Mouse (Mus musculus) small intestine, adult 2 months (tissue): ENCODE results near the gene Serpinf2.

Experiments used
- CTCF ChIP-seq: fragments of 200-500 bp; IDR thresholded peaks from 2 replicates; pipeline ENCODE4 v1.5.1; 2012; ENCODE audit warnings: low read depth, mild to moderate bottlenecking, control low read depth, inconsistent platforms, low read length, moderate library complexity, mixed read lengths; ENCODE audit not compliant: insufficient replicate concordance, insufficient read length; ENCODE audit errors: extremely low read depth
- POLR2A ChIP-seq: fragments of 200-500 bp; IDR thresholded peaks from 2 replicates; pipeline ENCODE4 v1.6.1; 2012; ENCODE audit warnings: low read depth, mild to moderate bottlenecking, control low read depth, inconsistent platforms, low read length, moderate library complexity

DNA sequence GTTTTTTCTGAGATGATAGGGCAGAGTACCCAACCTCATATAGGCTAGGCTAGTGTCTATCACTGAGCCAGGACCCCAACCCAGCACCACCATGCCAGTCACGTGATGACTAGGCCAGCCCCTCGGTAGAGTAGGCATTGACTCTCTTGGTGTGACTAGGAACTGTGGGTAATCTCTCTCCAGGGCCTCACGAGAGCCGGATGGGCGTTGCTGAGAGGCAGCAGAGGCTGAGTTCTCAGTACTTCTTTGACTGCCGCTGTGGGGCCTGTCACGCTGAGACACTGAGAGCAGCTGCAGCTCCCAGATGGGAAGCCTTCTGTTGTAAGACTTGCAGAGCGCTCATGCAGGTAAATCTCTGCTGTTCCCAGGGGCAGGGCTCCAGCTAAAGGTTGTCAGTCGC is 39.3 kb downstream of the Serpinf2 start:
- no peak for TF ChIP-seq CTCF
- TF ChIP-seq POLR2A: no peak
